Mouse (Mus musculus): ENCODE measurements around the gene Tmem262. TPM values are rescaled to one million over a fixed set of nuclear protein-coding genes. Genes with fewer than 3 reads are reported as not detected.
"Not testable (repeated sequence)": the region's sequence is repeated elsewhere in the genome, so short reads cannot be mapped to it uniquely, and the experiment has no call there.

The Tmem262 gene
- not detected in 2 replicates for polyA plus RNA-seq (2015; fragmentation: Nextera tagmentation; extraction: Ambion mirVana)

- Histone ChIP-seq H3K27ac (no peak within 1 kb of the TSS), H3K4me2 (no peak within 1 kb of the TSS), H3K9ac (no peak within 1 kb of the TSS), H3K4me1 (peaks cover 37% of the 10 kb centered on the region), H3K36me3 (replicated peaks) (peaks cover 14% of the 10 kb centered on the region; the same call in 1 of the 2 replicates), H3K27me3 (replicated peaks) (no peaks in the 10 kb centered on the region), H3K9me3 (no peaks in the 10 kb centered on the region), H3K4me3 (no peak within 1 kb of the TSS)
- ATAC-seq (replicated peaks) = no peak
- 94% methylated on average over 12 of the region's 12 CpGs for WGBS
These were observed at the start of gene Tmem262 for GRCm38 (mm10) chr19:6079983-6080480. Tmem262 (plus strand) TSS chr19:6080033.

DNA sequence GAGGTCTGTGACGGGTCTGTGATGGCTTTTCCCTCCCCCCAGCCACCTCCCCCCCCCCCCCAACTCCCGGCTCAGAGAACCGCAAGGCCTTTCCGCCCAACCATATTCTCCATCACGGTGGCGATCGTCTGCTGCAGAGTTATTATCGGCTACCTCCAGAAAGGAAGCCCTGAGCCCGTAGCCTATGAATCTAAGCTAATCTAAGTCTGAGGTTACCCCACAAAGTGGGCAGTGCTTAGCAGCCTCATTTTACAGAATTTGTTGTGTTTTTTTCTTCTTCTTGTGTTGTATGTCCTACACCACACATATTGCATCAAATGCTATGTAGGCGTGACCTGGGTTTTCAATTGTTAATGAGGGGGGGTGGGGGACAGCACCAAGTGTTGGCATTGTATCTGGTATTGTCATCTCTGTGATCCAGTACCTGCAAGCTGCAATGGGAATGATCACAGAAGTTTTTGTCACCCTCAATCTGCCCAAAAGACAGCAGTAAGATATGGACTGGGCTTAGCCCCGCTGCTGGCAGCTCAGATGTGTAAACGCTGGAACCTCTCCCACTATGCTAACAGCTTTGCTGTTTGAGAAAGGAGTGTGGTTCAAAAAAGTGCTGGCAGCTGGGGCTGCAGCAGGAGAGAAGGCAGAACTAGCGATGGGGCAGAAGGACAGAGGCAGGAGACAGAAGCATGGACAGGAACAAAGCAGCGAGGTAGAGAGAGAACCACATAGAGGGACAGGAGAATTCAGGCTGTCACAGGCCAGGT is 49.1 kb upstream of the Tmem262 start:
- H3K4me2 ChIP-seq = no peak overlapping the region
- no peaks in the 10 kb centered on the region for H3K27me3 ChIP-seq (replicated peaks)
- H3K4me1 ChIP-seq = no peaks in the 10 kb centered on the region
- no peaks in the 10 kb centered on the region for H3K9me3 ChIP-seq
- H3K27ac ChIP-seq = no peak overlapping the region
- H3K9ac ChIP-seq = no peak overlapping the region
- 77% methylated on average over 14 of the region's 14 CpGs for WGBS
- H3K4me3 ChIP-seq = no peak overlapping the region
- ATAC-seq (replicated peaks) = no peak
- no peaks in the 10 kb centered on the region for H3K36me3 ChIP-seq (replicated peaks)

GRCm38 (mm10) chr19:6035966-6036585 is 43.8 kb upstream of the Tmem262 start:
- no peaks in the 10 kb centered on the region for H3K4me1 ChIP-seq
- ATAC-seq (replicated peaks) = no peak
- H3K36me3 ChIP-seq (replicated peaks) = no peaks in the 10 kb centered on the region
- no peaks in the 10 kb centered on the region for H3K27me3 ChIP-seq (replicated peaks)
- no peak overlapping the region for H3K9ac ChIP-seq
- no peaks in the 10 kb centered on the region for H3K9me3 ChIP-seq
- 82% methylated on average over 9 of the region's 9 CpGs for WGBS
- no peak overlapping the region for H3K4me2 ChIP-seq
- H3K4me3 ChIP-seq = no peak overlapping the region
- H3K27ac ChIP-seq = no peak overlapping the region

DNA sequence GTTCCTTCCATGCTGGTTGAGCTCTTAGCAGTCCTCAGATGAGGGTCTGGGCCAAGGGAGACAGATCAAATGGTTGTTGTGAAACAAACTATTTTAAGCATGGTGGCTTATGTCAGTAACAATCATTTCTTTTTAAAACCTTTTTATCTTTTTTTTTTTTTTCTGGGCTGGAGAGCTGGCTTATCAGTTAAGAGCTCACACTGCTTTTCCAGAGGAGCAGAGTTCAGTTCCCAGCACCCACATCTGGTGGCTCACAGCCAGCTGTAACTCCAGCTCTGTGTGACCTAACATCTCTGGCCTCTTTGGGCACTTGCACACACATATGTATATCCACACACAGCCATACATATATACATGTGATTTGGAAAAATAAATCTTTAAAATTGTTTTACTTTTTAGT is 42.1 kb upstream of the Tmem262 start:
- Histone ChIP-seq H3K4me1 (no peaks in the 10 kb centered on the region), H3K27ac (no peak overlapping the region), H3K27me3 (replicated peaks) (no peaks in the 10 kb centered on the region), H3K9ac (no peak overlapping the region), H3K36me3 (replicated peaks) (no peaks in the 10 kb centered on the region), H3K4me3 (no peak overlapping the region), H3K9me3 (no peaks in the 10 kb centered on the region), H3K4me2 (no peak overlapping the region)
- ATAC-seq (replicated peaks) = no peak

GRCm38 (mm10) chr19:6038326-6038725 is 41.5 kb upstream of the Tmem262 start:
- no peaks in the 10 kb centered on the region for H3K36me3 ChIP-seq (replicated peaks)
- no peak overlapping the region for H3K4me2 ChIP-seq
- H3K27ac ChIP-seq = no peak overlapping the region
- H3K9ac ChIP-seq = no peak overlapping the region
- no peak for ATAC-seq (replicated peaks)
- H3K4me3 ChIP-seq = no peak overlapping the region
- no peaks in the 10 kb centered on the region for H3K4me1 ChIP-seq
- no peaks in the 10 kb centered on the region for H3K27me3 ChIP-seq (replicated peaks)
- H3K9me3 ChIP-seq = no peaks in the 10 kb centered on the region
- WGBS = 79% methylated on average over 7 of the region's 7 CpGs

- Histone ChIP-seq H3K27me3 (replicated peaks) (no peaks in the 10 kb centered on the region), H3K36me3 (replicated peaks) (no peaks in the 10 kb centered on the region), H3K9me3 (no peaks in the 10 kb centered on the region), H3K4me1 (peaks cover 4% of the 10 kb centered on the region), H3K9ac (no peak overlapping the region), H3K4me3 (no peak overlapping the region), H3K4me2 (no peak overlapping the region), H3K27ac (no peak overlapping the region)
- ATAC-seq (replicated peaks) = no peak
These were observed 39.8 kb upstream of the Tmem262 start for GRCm38 (mm10) chr19:6040002-6040401.

- Histone ChIP-seq H3K4me1 (peaks cover 12% of the 10 kb centered on the region), H3K27me3 (replicated peaks) (no peaks in the 10 kb centered on the region), H3K36me3 (replicated peaks) (no peaks in the 10 kb centered on the region), H3K4me3 (no peak overlapping the region), H3K9me3 (no peaks in the 10 kb centered on the region), H3K4me2 (no peak overlapping the region), H3K9ac (no peak overlapping the region), H3K27ac (no peak overlapping the region)
- 76% methylated on average over 9 of the region's 9 CpGs for WGBS
- ATAC-seq (replicated peaks) = no peak
These were observed 37.5 kb upstream of the Tmem262 start for GRCm38 (mm10) chr19:6042293-6042692.

- WGBS = 59% methylated on average over 4 of the region's 4 CpGs
- H3K9me3 ChIP-seq; H3K27me3 ChIP-seq (replicated peaks); H3K27ac ChIP-seq; ATAC-seq (replicated peaks); H3K9ac ChIP-seq; H3K4me3 ChIP-seq; H3K4me2 ChIP-seq; H3K36me3 ChIP-seq (replicated peaks): not testable (repeated sequence)
- peaks cover 29% of the 10 kb centered on the region for H3K4me1 ChIP-seq
These were observed 35.7 kb upstream of the Tmem262 start for GRCm38 (mm10) chr19:6044102-6044501.

DNA sequence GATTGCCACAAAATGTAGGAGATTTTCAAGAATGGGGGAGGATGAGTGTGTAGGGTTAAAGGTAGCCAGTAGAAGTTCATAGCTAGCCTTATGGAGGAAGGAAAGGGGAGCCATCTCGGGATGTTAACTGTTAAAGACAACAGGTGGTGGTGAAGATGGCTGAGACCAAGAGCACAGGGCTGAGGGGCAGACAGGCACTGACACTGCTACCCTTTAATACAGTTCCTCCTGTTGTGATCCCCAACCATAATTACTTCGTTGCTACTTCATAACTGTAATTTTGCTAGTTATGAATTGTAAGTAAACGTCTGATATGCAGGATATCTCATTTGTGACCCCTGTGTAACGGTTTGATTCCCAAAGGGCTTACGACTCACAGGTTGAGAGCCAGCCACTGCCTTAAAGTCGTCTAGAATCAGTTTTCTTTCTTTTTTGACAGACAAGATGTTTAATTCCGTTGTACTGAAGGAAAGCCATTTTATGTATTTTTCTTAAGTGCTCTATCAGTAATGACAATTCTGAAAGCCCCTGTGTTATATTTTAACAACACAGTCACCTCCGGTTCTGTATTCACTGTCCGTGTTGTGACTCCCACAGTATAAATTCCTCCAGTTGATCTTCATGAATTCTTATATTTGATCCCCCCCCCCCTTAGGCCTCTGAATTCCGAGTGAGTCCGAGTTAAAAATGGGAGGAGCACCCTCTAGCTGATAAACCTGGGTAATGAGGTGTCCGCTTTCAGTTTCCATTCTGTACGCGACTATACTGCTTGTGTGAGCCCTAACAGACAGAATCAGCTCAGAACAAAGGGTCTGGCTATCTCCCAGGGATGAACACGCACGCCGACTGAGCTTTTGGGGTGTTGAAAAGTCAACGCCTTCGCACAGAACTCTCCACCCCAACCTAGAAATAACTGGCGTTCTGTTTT is 34.2 kb upstream of the Tmem262 start:
- peak; percentile 62 for ATAC-seq (replicated peaks)
- peak overlapping the region; percentile 84 for H3K4me2 ChIP-seq
- H3K4me1 ChIP-seq = peaks cover 31% of the 10 kb centered on the region
- H3K4me3 ChIP-seq = peak overlapping the region; percentile 94
- 20% methylated on average over 20 of the region's 20 CpGs for WGBS
- H3K36me3 ChIP-seq (replicated peaks) = peaks cover 24% of the 10 kb centered on the region
- H3K9me3 ChIP-seq = no peaks in the 10 kb centered on the region
- H3K9ac ChIP-seq = peak overlapping the region; percentile 76
- no peaks in the 10 kb centered on the region for H3K27me3 ChIP-seq (replicated peaks)
- H3K27ac ChIP-seq = peak overlapping the region; percentile 99

- Histone ChIP-seq H3K4me2 (peak within 1 kb of the TSS; percentile 84), H3K27ac (peak within 1 kb of the TSS; percentile 99), H3K27me3 (replicated peaks) (no peaks in the 10 kb centered on the region), H3K9me3 (no peaks in the 10 kb centered on the region), H3K4me1 (peaks cover 31% of the 10 kb centered on the region), H3K36me3 (replicated peaks) (peaks cover 33% of the 10 kb centered on the region), H3K4me3 (peak within 1 kb of the TSS; percentile 94), H3K9ac (peak within 1 kb of the TSS; percentile 79)
- ATAC-seq (replicated peaks) = peak; percentile 94
- WGBS = under 1% methylated on average over 65 of the region's 65 CpGs
These were observed 33.3 kb upstream of the Tmem262 start, which contains the start of gene Syvn1 for GRCm38 (mm10) chr19:6046294-6047153. Syvn1 (plus strand) TSS chr19:6046576.

DNA sequence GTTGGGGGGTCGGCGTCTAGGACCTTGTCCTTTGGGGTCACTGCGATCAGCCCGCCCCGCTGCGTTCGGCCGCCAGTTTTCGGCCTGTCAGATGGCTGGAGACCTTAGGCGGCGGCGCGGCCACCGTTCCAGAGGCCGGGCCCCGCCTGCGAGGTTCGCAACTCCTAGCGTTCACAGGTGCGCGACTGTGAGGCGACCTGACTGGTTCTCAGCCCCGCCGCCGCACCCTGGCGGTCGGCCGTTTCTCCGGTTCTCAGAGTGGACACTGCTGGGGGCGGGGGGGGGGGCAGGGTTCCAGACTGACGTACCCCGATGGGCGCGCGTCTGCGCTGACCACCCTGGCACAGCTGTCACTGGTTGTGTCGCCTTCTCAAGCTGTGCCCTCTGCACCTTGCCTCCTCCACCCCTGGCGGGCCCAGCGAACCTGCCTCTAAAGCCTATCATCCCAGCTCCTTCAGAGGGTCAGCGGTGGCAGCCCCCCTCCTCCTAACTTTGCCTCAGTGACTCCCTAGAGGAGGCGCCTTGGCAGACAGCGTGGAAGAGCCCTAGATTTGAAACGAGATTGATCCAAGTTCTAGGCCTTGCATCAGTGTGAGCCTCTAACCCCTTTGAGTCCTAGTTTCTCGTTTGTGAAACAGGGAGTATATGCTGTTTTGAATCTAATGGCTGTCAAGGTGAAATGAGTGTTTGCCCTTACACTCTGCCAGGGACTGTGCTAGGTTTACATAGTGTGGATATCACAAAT is 32.5 kb upstream of the Tmem262 start:
- H3K4me1 ChIP-seq = peaks cover 31% of the 10 kb centered on the region
- peak overlapping the region; percentile 94 for H3K4me3 ChIP-seq
- H3K36me3 ChIP-seq (replicated peaks) = peaks cover 41% of the 10 kb centered on the region
- no peaks in the 10 kb centered on the region for H3K9me3 ChIP-seq
- 2% methylated on average over 37 of the region's 44 CpGs for WGBS
- peak overlapping the region; percentile 99 for H3K27ac ChIP-seq
- H3K27me3 ChIP-seq (replicated peaks) = no peaks in the 10 kb centered on the region
- peak overlapping the region; percentile 84 for H3K4me2 ChIP-seq
- peak; percentile 12; the same call in 1 of the 2 replicates for ATAC-seq (replicated peaks)
- H3K9ac ChIP-seq = peak overlapping the region; percentile 79
